Mouse (Mus musculus) hindbrain, embryonic 10.5 days (tissue): ENCODE data around the gene Ajuba. TPM values are rescaled to one million over a fixed set of nuclear protein-coding genes. Genes with fewer than 3 reads are reported as not detected.
A peak's percentile ranks its signal among the peaks of the same experiment; 100 is the strongest.

Experiments
- microRNA counts: library from miRNA; unstranded; fragments of <30 nt; microRNA quantifications from one replicate; lab custom pipeline; 2017
- polyA plus RNA-seq: library from polyadenylated mRNA; unstranded; fragments of >200 nt; fragmentation: Nextera tagmentation; extraction: Ambion mirVana; gene quantifications from 2 replicates; pipeline ENCODE4 v1.2.1, GENCODE M21; 2016

Gene Ajuba
- polyA plus RNA-seq, 1 experiment from 2014 or later: 66.2 TPM

MicroRNAs encoded within 50 kb of the gene (microRNA counts, 519-probe panel; counts per million panel counts)
- 1,255 counts per million, percentile 77 among the panel's probes with 10 or more counts for microRNA mmu-miR-686 (lab: Ali Mortazavi, UCI)

Other genes starting within 250 kb of the Ajuba start
- 47.1 and 48.4 TPM in 2 replicates for gene Oxa1l, start 216.7 kb downstream of the Ajuba start, polyA plus RNA-seq
- gene Slc7a7, start 159.8 kb downstream of the Ajuba start, polyA plus RNA-seq: 5.0 and 5.5 TPM in 2 replicates
- gene Mrpl52, start 150.6 kb downstream of the Ajuba start, polyA plus RNA-seq: 198 and 224 TPM in 2 replicates
- 75.1 and 76.1 TPM in 2 replicates for gene Mmp14, start 145.9 kb downstream of the Ajuba start, polyA plus RNA-seq
- gene Lrp10, start 113.4 kb downstream of the Ajuba start, polyA plus RNA-seq: 30.9 and 32.4 TPM in 2 replicates
- 20.8 and 40.2 TPM in 2 replicates for gene Rem2, start 101.5 kb downstream of the Ajuba start, polyA plus RNA-seq
- 133 and 145 TPM in 2 replicates for gene Prmt5, start 60.0 kb downstream of the Ajuba start, polyA plus RNA-seq
- 47.5 and 55.0 TPM in 2 replicates for gene Haus4, start 22.9 kb downstream of the Ajuba start, polyA plus RNA-seq
- 8.3 and 9.5 TPM in 2 replicates for gene 4931414P19Rik, start 28.4 kb upstream of the Ajuba start, polyA plus RNA-seq
- 500 and 517 TPM in 2 replicates for gene Psmb5, start 40.5 kb upstream of the Ajuba start, polyA plus RNA-seq
- gene Psmb11, start 43.9 kb upstream of the Ajuba start, polyA plus RNA-seq: 0.04 and 0.16 TPM in 2 replicates
- gene Gm17606, start 63.4 kb upstream of the Ajuba start, polyA plus RNA-seq: not detected in 2 replicates
- gene Cdh24, start 63.8 kb upstream of the Ajuba start, polyA plus RNA-seq: 4.5 and 7.1 TPM in 2 replicates
- 108 and 116 TPM in 2 replicates for gene 1700123O20Rik, start 108.7 kb upstream of the Ajuba start, polyA plus RNA-seq
- gene Acin1, start 109.4 kb upstream of the Ajuba start, polyA plus RNA-seq: 130 and 147 TPM in 2 replicates
- 0.14 TPM in 2 replicates for gene Gm29776, start 121.3 kb upstream of the Ajuba start, polyA plus RNA-seq
- not detected in 2 replicates for gene Cebpe, start 134.6 kb upstream of the Ajuba start, polyA plus RNA-seq
- 1.8 and 3.5 TPM in 2 replicates for gene Slc7a8, start 204.4 kb upstream of the Ajuba start, polyA plus RNA-seq
- gene Rnf212b, start 236.6 kb upstream of the Ajuba start, polyA plus RNA-seq: not detected in 2 replicates